Mouse (Mus musculus) hindbrain, embryonic 11.5 days (tissue): ENCODE data around the gene Agrp. TPM values are rescaled to one million over a fixed set of nuclear protein-coding genes. Genes with fewer than 3 reads are reported as not detected.

ENCODE experiments used
- ATAC-seq: fragments of 200-750 bp; cut with Nextera tagmentation; 2 replicates; pipeline ENCODE4 v1.8.0; 2017; ENCODE audit warnings: mild to moderate bottlenecking, moderate TSS enrichment, moderate library complexity; ENCODE audit not compliant: low FRiP score
- DNase-seq: peaks from one replicate; pipeline ENCODE4 v3.0.0-alpha.2; 2015; ENCODE audit warnings: low spot score
- H3K27ac ChIP-seq: fragments of 300-500 bp; sonication (generic); 2 replicates; pipeline ENCODE4 v1.5.1; 2014; ENCODE audit warnings: mild to moderate bottlenecking, low read depth, low read length
- H3K27me3 ChIP-seq: fragments of 300-500 bp; sonication (generic); 2 replicates; pipeline ENCODE4 v1.6.1; 2014; ENCODE audit warnings: mild to moderate bottlenecking, low read length, moderate library complexity, mixed read lengths; ENCODE audit not compliant: control insufficient read depth, insufficient read depth
- H3K36me3 ChIP-seq: fragments of 300-500 bp; sonication (generic); 2 replicates; pipeline ENCODE4 v1.6.1; 2014; ENCODE audit warnings: mild to moderate bottlenecking, low read length, moderate library complexity, mixed read lengths; ENCODE audit not compliant: control insufficient read depth, insufficient read depth
- H3K4me1 ChIP-seq: fragments of 300-500 bp; sonication (generic); replicated peaks from 2 replicates; pipeline ENCODE4 v1.6.1; 2014; ENCODE audit warnings: low read length, mixed read lengths; ENCODE audit not compliant: control insufficient read depth, insufficient read depth
- H3K4me2 ChIP-seq: fragments of 300-500 bp; sonication (generic); replicated peaks from 2 replicates; pipeline ENCODE4 v1.6.1; 2014; ENCODE audit warnings: mild to moderate bottlenecking, low read depth, low read length
- H3K4me3 ChIP-seq: fragments of 300-500 bp; sonication (generic); 2 replicates; pipeline ENCODE4 v1.5.1; 2014; ENCODE audit warnings: low read depth, low read length
- H3K9ac ChIP-seq: fragments of 300-500 bp; sonication (generic); 2 replicates; pipeline ENCODE4 v1.6.1; 2014; ENCODE audit warnings: low read depth, low read length
- H3K9me3 ChIP-seq: fragments of 300-500 bp; sonication (generic); 2 replicates; pipeline ENCODE4 v1.6.1; 2016; ENCODE audit warnings: low read length; ENCODE audit not compliant: control insufficient read depth
- WGBS: fragments of 180-500 bp; shearing (Covaris S2); extraction: QIAGEN DNeasy Blood & Tissue Kit; methylation state at CpG from one replicate; pipeline ENCODE4 v1.1.7; 2014; 5-methylcytosine and 5-hydroxymethylcytosine counted together
- polyA plus RNA-seq: library from polyadenylated mRNA; unstranded; fragments of >200 nt; fragmentation: Nextera tagmentation; extraction: Ambion mirVana; gene quantifications from 2 replicates; pipeline ENCODE4 v1.2.1, GENCODE M21; 2014

The Agrp gene
- polyA plus RNA-seq, 1 experiment from 2014 or later: 0.68 TPM

DNA sequence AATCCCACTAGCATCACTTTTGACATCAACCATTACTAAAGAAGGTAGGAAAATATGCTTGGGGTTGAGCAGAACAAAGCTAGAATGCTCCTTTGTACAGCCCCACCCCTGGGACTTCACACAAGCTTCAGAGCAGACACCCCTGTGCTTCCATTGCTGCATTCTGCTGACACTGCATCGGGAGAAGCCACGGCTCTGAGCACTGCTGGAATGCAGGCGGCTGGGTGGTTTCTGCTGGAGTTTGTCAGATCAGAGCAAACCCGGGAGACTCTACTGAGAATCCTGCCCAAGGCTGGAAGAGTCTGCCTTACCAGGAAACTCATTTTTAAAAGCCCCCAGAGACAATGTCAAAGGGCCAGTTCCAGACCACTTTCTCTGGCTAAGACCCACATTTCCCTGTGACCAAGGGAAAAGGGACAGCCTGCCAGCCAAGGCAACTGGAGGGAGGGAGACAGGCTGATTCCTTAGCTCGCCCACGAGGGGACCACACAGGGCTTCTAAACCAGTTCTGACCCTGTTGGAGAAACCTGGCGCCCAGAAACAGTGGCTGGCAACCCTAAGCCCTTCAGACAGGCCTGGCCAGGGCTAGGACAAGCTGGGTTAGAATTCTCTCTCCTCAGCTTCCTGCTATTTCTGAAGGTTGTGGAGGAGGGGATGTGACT, 92.5 kb downstream of the Agrp start:
- Histone ChIP-seq H3K4me2 (no peak overlapping the region), H3K9ac (no peak overlapping the region), H3K4me3 (no peak overlapping the region), H3K9me3 (no peaks in the 10 kb centered on the region), H3K27ac (no peak overlapping the region), H3K4me1 (no peaks in the 10 kb centered on the region), H3K36me3 (no peaks in the 10 kb centered on the region), H3K27me3 (no peaks in the 10 kb centered on the region)
- 57% methylated on average over 7 of the region's 7 CpGs for WGBS
- DNase-seq (no peak), ATAC-seq (no peak)

GRCm38 (mm10) chr8:105543703-105544102, 93.5 kb downstream of the Agrp start:
- Histone ChIP-seq H3K4me2 (no peak overlapping the region), H3K4me3 (no peak overlapping the region), H3K9ac (no peak overlapping the region), H3K9me3 (no peaks in the 10 kb centered on the region), H3K27ac (no peak overlapping the region), H3K27me3 (no peaks in the 10 kb centered on the region), H3K4me1 (no peaks in the 10 kb centered on the region), H3K36me3 (no peaks in the 10 kb centered on the region)
- DNase-seq (no peak), ATAC-seq (no peak)
- WGBS: 65% methylated on average over 1 of the region's 1 CpGs

GRCm38 (mm10) chr8:105542808-105543207, 94.4 kb downstream of the Agrp start:
- Histone ChIP-seq H3K27me3 (no peaks in the 10 kb centered on the region), H3K36me3 (no peaks in the 10 kb centered on the region), H3K27ac (no peak overlapping the region), H3K9me3 (no peaks in the 10 kb centered on the region), H3K4me3 (no peak overlapping the region), H3K9ac (no peak overlapping the region), H3K4me1 (no peaks in the 10 kb centered on the region), H3K4me2 (no peak overlapping the region)
- ATAC-seq: no peak
- DNase-seq: no peak
- 95% methylated on average over 2 of the region's 2 CpGs for WGBS

- Histone ChIP-seq H3K4me1 (no peaks in the 10 kb centered on the region), H3K4me3 (no peak overlapping the region), H3K9ac (no peak overlapping the region), H3K27me3 (no peaks in the 10 kb centered on the region), H3K36me3 (no peaks in the 10 kb centered on the region), H3K27ac (no peak overlapping the region), H3K4me2 (no peak overlapping the region), H3K9me3 (no peaks in the 10 kb centered on the region)
- WGBS: 79% methylated on average over 3 of the region's 3 CpGs
- DNase-seq: no peak
- no peak for ATAC-seq
These were observed 95.0 kb downstream of the Agrp start for GRCm38 (mm10) chr8:105542032-105542656.

GRCm38 (mm10) chr8:105538940-105539339, 98.3 kb downstream of the Agrp start:
- no peak for ATAC-seq
- 83% methylated on average over 4 of the region's 4 CpGs for WGBS
- no peak overlapping the region for H3K4me2 ChIP-seq

DNA sequence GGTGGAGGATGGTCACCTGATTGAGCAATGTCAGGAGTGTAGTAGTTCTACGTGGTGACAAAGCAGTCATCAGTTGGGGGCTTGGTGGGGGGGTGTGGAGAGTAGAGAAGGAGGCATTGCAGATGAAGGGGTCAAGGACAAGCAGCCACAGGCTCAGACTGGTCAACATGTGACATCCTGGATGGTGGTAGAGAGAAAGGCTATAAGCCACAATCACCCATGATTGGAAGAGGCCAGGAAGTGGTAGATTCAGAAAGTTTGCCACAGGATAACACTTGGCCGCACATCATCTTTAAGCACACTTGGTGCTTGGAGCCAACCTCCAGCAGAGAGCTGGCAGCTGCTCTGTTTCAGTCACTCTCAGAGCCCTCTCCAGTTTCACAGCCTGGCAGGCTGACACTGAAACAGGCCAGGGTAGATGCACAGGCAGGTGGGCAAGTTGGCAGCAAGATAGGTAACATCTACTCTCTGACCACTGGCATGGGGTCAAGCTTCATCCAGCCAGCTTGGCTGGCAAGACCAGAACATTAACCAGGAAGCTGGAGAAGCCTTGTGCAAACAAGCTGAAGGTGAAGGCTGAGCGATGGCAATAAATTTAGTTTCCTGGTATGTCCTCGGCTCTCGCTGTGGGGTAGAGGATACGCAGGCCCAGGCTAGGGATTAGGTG, 100.0 kb downstream of the Agrp start:
- ATAC-seq (no peak), DNase-seq (no peak)
- Histone ChIP-seq H3K9me3 (no peaks in the 10 kb centered on the region), H3K36me3 (no peaks in the 10 kb centered on the region), H3K27ac (no peak overlapping the region), H3K4me1 (no peaks in the 10 kb centered on the region), H3K9ac (no peak overlapping the region), H3K4me3 (no peak overlapping the region), H3K27me3 (no peaks in the 10 kb centered on the region), H3K4me2 (no peak overlapping the region)
- WGBS: 95% methylated on average over 6 of the region's 6 CpGs

More at GRCm38 (mm10) chr8:105538940-105539339, 98.3 kb downstream of the Agrp start:
- H3K9ac ChIP-seq: no peak overlapping the region
- H3K4me1 ChIP-seq: no peaks in the 10 kb centered on the region
- H3K27ac ChIP-seq: no peak overlapping the region
- no peak overlapping the region; the same call in 1 of the 2 replicates for H3K4me3 ChIP-seq
- no peaks in the 10 kb centered on the region for H3K36me3 ChIP-seq
- no peak for DNase-seq
- no peaks in the 10 kb centered on the region for H3K27me3 ChIP-seq
- no peaks in the 10 kb centered on the region for H3K9me3 ChIP-seq

DNA sequence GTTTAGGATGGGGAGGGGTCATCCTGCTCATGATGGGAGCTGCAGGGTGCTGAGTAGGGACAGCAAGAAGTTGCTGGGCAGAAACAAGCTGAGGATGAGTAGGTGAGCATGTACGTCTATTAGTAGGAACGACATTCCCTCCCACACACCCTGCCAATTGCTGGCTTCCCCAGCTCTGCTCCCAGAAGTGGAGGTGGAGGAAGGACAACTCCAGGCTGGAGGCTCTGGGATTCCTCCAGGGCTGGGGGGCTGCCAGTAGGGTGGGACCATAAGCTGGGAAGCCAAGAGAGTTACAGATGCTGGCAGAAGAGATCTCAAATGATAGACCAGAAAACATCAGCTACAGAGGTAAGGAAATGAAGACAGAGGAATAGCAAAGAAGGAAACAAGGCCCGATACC, 100.6 kb downstream of the Agrp start:
- Histone ChIP-seq H3K36me3 (no peaks in the 10 kb centered on the region), H3K4me3 (no peak overlapping the region), H3K4me1 (no peaks in the 10 kb centered on the region), H3K9me3 (no peaks in the 10 kb centered on the region), H3K4me2 (no peak overlapping the region), H3K27me3 (no peaks in the 10 kb centered on the region), H3K27ac (no peak overlapping the region), H3K9ac (no peak overlapping the region)
- ATAC-seq: no peak
- DNase-seq: no peak
- WGBS: 98% methylated on average over 3 of the region's 3 CpGs

DNA sequence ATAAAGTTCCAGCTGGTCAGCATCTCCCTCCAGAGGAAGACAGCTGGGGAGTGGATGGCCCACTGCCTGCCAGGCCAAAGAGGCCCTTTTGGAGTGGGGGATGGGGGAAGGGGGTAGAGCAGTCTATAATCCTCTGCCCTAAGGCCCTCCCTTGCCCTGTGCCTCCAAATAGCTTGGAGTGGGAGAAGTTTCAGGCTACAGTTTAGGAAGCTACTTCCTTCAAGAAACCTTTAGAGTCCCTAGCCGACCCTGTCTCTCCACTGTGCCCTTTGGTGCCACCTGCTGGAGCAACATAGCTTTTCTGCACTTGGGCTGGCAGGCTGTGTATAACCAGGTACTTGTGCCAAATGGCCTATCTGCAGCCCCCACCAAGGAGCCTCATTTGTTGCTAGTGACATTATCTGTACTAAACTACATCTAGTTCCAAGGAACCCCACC, 103.3 kb downstream of the Agrp start:
- peak; percentile 88 for DNase-seq
- ATAC-seq: peak; percentile 25; the same call in 1 of the 2 replicates
- WGBS: 10% methylated on average over 1 of the region's 1 CpGs
- Histone ChIP-seq H3K9ac (no peak overlapping the region), H3K4me2 (no peak overlapping the region), H3K4me1 (no peaks in the 10 kb centered on the region), H3K27me3 (no peaks in the 10 kb centered on the region), H3K4me3 (no peak overlapping the region), H3K9me3 (no peaks in the 10 kb centered on the region), H3K27ac (no peak overlapping the region), H3K36me3 (no peaks in the 10 kb centered on the region)
